Comparison of ENCODE assay signal across 8 mouse cellular contexts in the genomic region with DNA sequence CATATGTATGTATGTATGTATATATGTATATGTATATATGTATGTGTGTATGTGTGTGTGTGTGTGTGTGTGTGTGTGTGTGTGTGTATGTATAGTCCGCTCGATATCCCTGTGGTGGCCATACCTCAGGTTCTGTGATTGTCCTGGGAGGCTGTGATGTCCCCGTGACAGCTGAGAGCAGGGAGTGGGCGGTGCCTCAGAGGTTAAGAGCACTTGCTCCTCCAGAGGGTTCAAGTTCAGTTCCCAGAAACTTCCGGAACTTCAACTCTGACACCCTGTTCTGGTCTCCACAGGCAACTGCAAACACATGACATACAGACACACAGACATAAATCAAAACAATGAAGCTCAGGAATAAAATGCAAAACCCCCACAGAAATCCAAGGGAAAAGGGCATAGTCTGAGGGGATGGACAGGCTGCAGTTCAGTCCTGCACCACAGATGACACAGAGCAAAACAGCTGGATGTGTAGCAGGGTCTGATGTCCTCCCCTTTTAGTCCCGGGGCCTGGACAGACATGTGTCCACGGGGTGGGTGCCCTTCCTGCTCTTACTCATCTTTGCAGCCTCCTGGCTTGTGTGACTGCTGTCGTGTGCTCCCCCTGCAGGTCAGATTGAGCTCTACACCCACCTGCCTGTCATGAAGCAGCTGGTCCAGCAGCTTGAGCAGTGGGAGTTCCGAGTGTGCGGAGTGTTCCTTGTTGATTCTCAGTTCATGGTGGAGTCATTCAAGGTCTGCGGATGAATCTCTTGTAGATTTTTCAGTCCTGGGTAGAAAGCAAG. TPM values are rescaled to one million over a fixed set of nuclear protein-coding genes. Genes with fewer than 3 reads are reported as not detected.
DNase-seq lines count a peak whose midpoint lies in the region; ATAC-seq and TF ChIP-seq lines count a peak whose summit lies in the region.

No protein-coding gene starts in this region.

- H3K4me1 ChIP-seq in embryonic facial prominence, embryonic 14.5 days (ENCODE audit: control insufficient read depth, insufficient read depth, low read length) = no peaks in the 10 kb centered on the region
- no peaks in the 10 kb centered on the region for H3K4me1 ChIP-seq in heart, postnatal 0 days (ENCODE audit: control insufficient read depth, insufficient read depth)
- H3K4me1 ChIP-seq in liver, embryonic 16.5 days (ENCODE audit: control insufficient read depth, low read depth, low read length) = no peaks in the 10 kb centered on the region; the same call in 1 of the 2 replicates
- H3K4me1 ChIP-seq in neural tube, embryonic 11.5 days (ENCODE audit: control insufficient read depth, insufficient read depth, low read length) = no peaks in the 10 kb centered on the region
- H3K4me1 ChIP-seq in testis, adult 2 months (ENCODE audit: control insufficient read depth, insufficient read depth, low read length) = no peaks in the 10 kb centered on the region

- H3K9ac ChIP-seq in embryonic facial prominence, embryonic 14.5 days (ENCODE audit: low read depth, low read length) = no peak overlapping the region
- H3K9ac ChIP-seq in heart, postnatal 0 days (replicated peaks; ENCODE audit: low read depth, low read length) = no peak overlapping the region
- H3K9ac ChIP-seq in liver, embryonic 16.5 days (ENCODE audit: low read depth, low read length) = no peak overlapping the region
- H3K9ac ChIP-seq in neural tube, embryonic 11.5 days (ENCODE audit: low read length) = no peak overlapping the region

- ATAC-seq in CD4-positive, CD25-positive, alpha-beta regulatory T cell, adult 4 months = peak; percentile 91
- ATAC-seq in embryonic facial prominence, embryonic 14.5 days (ENCODE audit: low read depth) = peak; percentile 74
- ATAC-seq in heart, postnatal 0 days (ENCODE audit: insufficient read depth, low read depth) = peak; percentile 86
- ATAC-seq in liver, embryonic 16.5 days (ENCODE audit: low read depth) = peak; percentile 58
- ATAC-seq in neural tube, embryonic 11.5 days (ENCODE audit: insufficient read depth, low FRiP score, low TSS enrichment) = no peak

- no peak for TF ChIP-seq EP300 in heart, postnatal 0 days (IDR thresholded peaks at IDR 0.05; ENCODE audit: low read depth)

- DNase-seq in adrenal gland, postnatal 25 days = peak; percentile 65
- DNase-seq in embryonic facial prominence, embryonic 14.5 days (ENCODE audit: low spot score) = peak; percentile 63
- DNase-seq in heart, postnatal 0 days (ENCODE audit: low spot score) = peak; percentile 70
- peak; percentile 77 to 87 for DNase-seq in kidney, postnatal 36 days
- DNase-seq in neural tube, embryonic 11.5 days (ENCODE audit: low spot score) = peak; percentile 84

- no peaks in the 10 kb centered on the region for H3K9me3 ChIP-seq in embryonic facial prominence, embryonic 14.5 days (ENCODE audit: control insufficient read depth, low read length)
- H3K9me3 ChIP-seq in heart, postnatal 0 days (replicated peaks; ENCODE audit: control insufficient read depth, low read length) = no peaks in the 10 kb centered on the region
- H3K9me3 ChIP-seq in liver, embryonic 16.5 days (replicated peaks; ENCODE audit: control insufficient read depth, low read length) = no peaks in the 10 kb centered on the region
- H3K9me3 ChIP-seq in neural tube, embryonic 11.5 days (ENCODE audit: control insufficient read depth, low read length) = no peaks in the 10 kb centered on the region

- no peak overlapping the region for H3K4me3 ChIP-seq in embryonic facial prominence, embryonic 14.5 days (ENCODE audit: low read depth, low read length)
- no peak overlapping the region for H3K4me3 ChIP-seq in heart, postnatal 0 days (ENCODE audit: low read depth, low read length)
- no peak overlapping the region for H3K4me3 ChIP-seq in liver, embryonic 16.5 days (ENCODE audit: low read depth, low read length)
- H3K4me3 ChIP-seq in neural tube, embryonic 11.5 days (ENCODE audit: low read depth, low read length) = no peak overlapping the region
- H3K4me3 ChIP-seq in testis, adult 2 months (ENCODE audit: control insufficient read depth, low read depth, low read length) = no peak overlapping the region

- H3K36me3 ChIP-seq in embryonic facial prominence, embryonic 14.5 days (ENCODE audit: control insufficient read depth, insufficient read depth, low read length) = peaks cover 55% of the 10 kb centered on the region
- H3K36me3 ChIP-seq in heart, postnatal 0 days (replicated peaks; ENCODE audit: control insufficient read depth, insufficient read depth, low read length) = peaks cover 45% of the 10 kb centered on the region
- peaks cover 18% of the 10 kb centered on the region for H3K36me3 ChIP-seq in liver, embryonic 16.5 days (ENCODE audit: control insufficient read depth, insufficient read depth)
- peaks cover 15% of the 10 kb centered on the region for H3K36me3 ChIP-seq in neural tube, embryonic 11.5 days (ENCODE audit: control insufficient read depth, insufficient read depth, low read length)
- peaks cover 1% of the 10 kb centered on the region; the same call in 1 of the 2 replicates for H3K36me3 ChIP-seq in testis, adult 2 months (ENCODE audit: control insufficient read depth, insufficient read depth, low read length)

- TF ChIP-seq POLR2A in testis, adult 2 months (IDR thresholded peaks at IDR 0.05; ENCODE audit: control insufficient read depth, low read depth, low read length) = no peak

- 54% methylated on average over 11 of the region's 11 CpGs for WGBS in embryonic facial prominence, embryonic 14.5 days
- WGBS in heart, postnatal 0 days = 56% methylated on average over 11 of the region's 11 CpGs
- 51% methylated on average over 11 of the region's 11 CpGs for WGBS in liver, embryonic 16.5 days (ENCODE audit: insufficient replicate concordance)
- 58% methylated on average over 11 of the region's 11 CpGs for WGBS in neural tube, embryonic 11.5 days

- H3K27ac ChIP-seq in embryonic facial prominence, embryonic 14.5 days (replicated peaks; ENCODE audit: low read depth, low read length) = no peak overlapping the region
- no peak overlapping the region for H3K27ac ChIP-seq in heart, postnatal 0 days (ENCODE audit: low read depth)
- no peak overlapping the region for H3K27ac ChIP-seq in liver, embryonic 16.5 days (ENCODE audit: low read length)
- H3K27ac ChIP-seq in neural tube, embryonic 11.5 days (ENCODE audit: low read depth, low read length) = no peak overlapping the region
- no peak overlapping the region for H3K27ac ChIP-seq in testis, adult 2 months (ENCODE audit: control insufficient read depth, insufficient read depth, low read depth, low read length)

- no peaks in the 10 kb centered on the region for H3K27me3 ChIP-seq in embryonic facial prominence, embryonic 14.5 days (replicated peaks; ENCODE audit: control insufficient read depth, insufficient read depth, low read length)
- no peaks in the 10 kb centered on the region for H3K27me3 ChIP-seq in heart, postnatal 0 days (ENCODE audit: control insufficient read depth, insufficient read depth, low read length)
- no peaks in the 10 kb centered on the region for H3K27me3 ChIP-seq in liver, embryonic 16.5 days (ENCODE audit: control insufficient read depth, insufficient read depth, low read depth, low read length)
- H3K27me3 ChIP-seq in neural tube, embryonic 11.5 days (ENCODE audit: control insufficient read depth, insufficient read depth, low read length) = no peaks in the 10 kb centered on the region
- H3K27me3 ChIP-seq in testis, adult 2 months (ENCODE audit: control insufficient read depth, insufficient read depth, low read length) = no peaks in the 10 kb centered on the region

- no peak overlapping the region for H3K4me2 ChIP-seq in embryonic facial prominence, embryonic 14.5 days (ENCODE audit: low read depth, low read length)
- H3K4me2 ChIP-seq in heart, postnatal 0 days (ENCODE audit: low read depth, low read length) = no peak overlapping the region
- no peak overlapping the region for H3K4me2 ChIP-seq in liver, embryonic 16.5 days (ENCODE audit: low read depth, low read length)
- H3K4me2 ChIP-seq in neural tube, embryonic 11.5 days (ENCODE audit: low read depth) = no peak overlapping the region

- TF ChIP-seq CTCF in heart, postnatal 0 days (IDR thresholded peaks at IDR 0.05; ENCODE audit: low read depth) = peak; percentile 86
- peak; percentile 92; the same call in 1 of the 2 replicates for TF ChIP-seq CTCF in testis, adult 2 months (IDR thresholded peaks at IDR 0.05; ENCODE audit: control insufficient read depth, insufficient read depth, insufficient replicate concordance, low read depth, low read length)

RNA-seq across cellular contexts. Expression of a gene that starts 7.4 kb away (rescaled TPM):
- polyA plus RNA-seq in CD4-positive, CD25-positive, alpha-beta regulatory T cell, adult 4 months (2017; shearing (Covaris generic)) = 1 to 10 TPM; 6.9 to 7.4 TPM
- 31.3 and 32.1 TPM in 2 replicates for total RNA-seq in adrenal gland, postnatal 25 days (2021)
- polyA plus RNA-seq in embryonic facial prominence, embryonic 14.5 days (2014; fragmentation: Nextera tagmentation; extraction: Ambion mirVana) = 73.9 and 77.3 TPM in 2 replicates
- total RNA-seq in heart, postnatal 0 days (2014; rRNA removed; ENCODE audit: low replicate concordance) = 21.8 and 40.7 TPM in 2 replicates
- polyA plus RNA-seq in heart, postnatal 0 days (2015; fragmentation: Nextera tagmentation; extraction: Ambion mirVana) = 30.5 and 31.8 TPM in 2 replicates
- 13.7 and 14.1 TPM in 2 replicates for polyA plus RNA-seq in liver, embryonic 16.5 days (2015; fragmentation: Nextera tagmentation; extraction: Ambion mirVana)
- 115 and 116 TPM in 2 replicates for polyA plus RNA-seq in neural tube, embryonic 11.5 days (2014; fragmentation: Nextera tagmentation; extraction: Ambion mirVana)
- polyA plus RNA-seq in testis, adult 2 months (2012; rRNA removed) = 171 and 178 TPM in 2 replicates

RNA-seq across cellular contexts. Expression of a gene that starts 7.9 kb away (rescaled TPM):
- polyA plus RNA-seq in CD4-positive, CD25-positive, alpha-beta regulatory T cell, adult 4 months (2017; shearing (Covaris generic)) = 10 to 100 TPM; 56.9 to 67.7 TPM
- 38.2 and 42.6 TPM in 2 replicates for total RNA-seq in adrenal gland, postnatal 25 days (2021)
- polyA plus RNA-seq in embryonic facial prominence, embryonic 14.5 days (2014; fragmentation: Nextera tagmentation; extraction: Ambion mirVana) = 62.1 and 64.7 TPM in 2 replicates
- 28.5 and 50.9 TPM in 2 replicates for total RNA-seq in heart, postnatal 0 days (2014; rRNA removed; ENCODE audit: low replicate concordance)
- polyA plus RNA-seq in heart, postnatal 0 days (2015; fragmentation: Nextera tagmentation; extraction: Ambion mirVana) = 42.9 and 48.7 TPM in 2 replicates
- polyA plus RNA-seq in liver, embryonic 16.5 days (2015; fragmentation: Nextera tagmentation; extraction: Ambion mirVana) = 46.8 and 52.8 TPM in 2 replicates
- polyA plus RNA-seq in neural tube, embryonic 11.5 days (2014; fragmentation: Nextera tagmentation; extraction: Ambion mirVana) = 68.4 and 71.2 TPM in 2 replicates
- 27.6 and 27.8 TPM in 2 replicates for polyA plus RNA-seq in testis, adult 2 months (2012; rRNA removed)

RNA-seq across cellular contexts. Expression of a gene that starts 12.1 kb away (rescaled TPM):
- polyA plus RNA-seq in CD4-positive, CD25-positive, alpha-beta regulatory T cell, adult 4 months (2017; shearing (Covaris generic)) = 100 to 1,000 TPM; 394 to 533 TPM
- 218 and 290 TPM in 2 replicates for total RNA-seq in adrenal gland, postnatal 25 days (2021)
- polyA plus RNA-seq in embryonic facial prominence, embryonic 14.5 days (2014; fragmentation: Nextera tagmentation; extraction: Ambion mirVana) = 50.3 and 51.8 TPM in 2 replicates
- 157 and 179 TPM in 2 replicates for total RNA-seq in heart, postnatal 0 days (2014; rRNA removed; ENCODE audit: low replicate concordance)
- polyA plus RNA-seq in heart, postnatal 0 days (2015; fragmentation: Nextera tagmentation; extraction: Ambion mirVana) = 97.2 and 106 TPM in 2 replicates
- polyA plus RNA-seq in liver, embryonic 16.5 days (2015; fragmentation: Nextera tagmentation; extraction: Ambion mirVana) = 85.4 and 105 TPM in 2 replicates
- 65.8 and 67.4 TPM in 2 replicates for polyA plus RNA-seq in neural tube, embryonic 11.5 days (2014; fragmentation: Nextera tagmentation; extraction: Ambion mirVana)
- 35.0 and 35.1 TPM in 2 replicates for polyA plus RNA-seq in testis, adult 2 months (2012; rRNA removed)

RNA-seq across cellular contexts. Expression of a gene that starts 25.4 kb away (rescaled TPM):
- 100 to 1,000 TPM; 193 to 203 TPM for polyA plus RNA-seq in CD4-positive, CD25-positive, alpha-beta regulatory T cell, adult 4 months (2017; shearing (Covaris generic))
- total RNA-seq in adrenal gland, postnatal 25 days (2021) = 123 and 135 TPM in 2 replicates
- polyA plus RNA-seq in embryonic facial prominence, embryonic 14.5 days (2014; fragmentation: Nextera tagmentation; extraction: Ambion mirVana) = 211 and 218 TPM in 2 replicates
- total RNA-seq in heart, postnatal 0 days (2014; rRNA removed; ENCODE audit: low replicate concordance) = 84.0 and 92.5 TPM in 2 replicates
- 184 and 206 TPM in 2 replicates for polyA plus RNA-seq in heart, postnatal 0 days (2015; fragmentation: Nextera tagmentation; extraction: Ambion mirVana)
- polyA plus RNA-seq in liver, embryonic 16.5 days (2015; fragmentation: Nextera tagmentation; extraction: Ambion mirVana) = 95.1 and 104 TPM in 2 replicates
- 219 and 236 TPM in 2 replicates for polyA plus RNA-seq in neural tube, embryonic 11.5 days (2014; fragmentation: Nextera tagmentation; extraction: Ambion mirVana)
- polyA plus RNA-seq in testis, adult 2 months (2012; rRNA removed) = 51.0 and 57.4 TPM in 2 replicates

RNA-seq across cellular contexts. Expression of a gene that starts 25.5 kb away (rescaled TPM):
- 10 to 100 TPM; 13.6 to 17.0 TPM for polyA plus RNA-seq in CD4-positive, CD25-positive, alpha-beta regulatory T cell, adult 4 months (2017; shearing (Covaris generic))
- total RNA-seq in adrenal gland, postnatal 25 days (2021) = 3.9 and 5.1 TPM in 2 replicates
- polyA plus RNA-seq in embryonic facial prominence, embryonic 14.5 days (2014; fragmentation: Nextera tagmentation; extraction: Ambion mirVana) = 8.0 and 9.8 TPM in 2 replicates
- 2.0 and 13.9 TPM in 2 replicates for total RNA-seq in heart, postnatal 0 days (2014; rRNA removed; ENCODE audit: low replicate concordance)
- 7.5 and 8.2 TPM in 2 replicates for polyA plus RNA-seq in heart, postnatal 0 days (2015; fragmentation: Nextera tagmentation; extraction: Ambion mirVana)
- 2.5 and 2.6 TPM in 2 replicates for polyA plus RNA-seq in liver, embryonic 16.5 days (2015; fragmentation: Nextera tagmentation; extraction: Ambion mirVana)
- polyA plus RNA-seq in neural tube, embryonic 11.5 days (2014; fragmentation: Nextera tagmentation; extraction: Ambion mirVana) = 6.9 and 9.3 TPM in 2 replicates
- polyA plus RNA-seq in testis, adult 2 months (2012; rRNA removed) = 23.1 and 28.0 TPM in 2 replicates
